Mouse (Mus musculus): ENCODE measurements around the gene Krtap19-4.

DNA sequence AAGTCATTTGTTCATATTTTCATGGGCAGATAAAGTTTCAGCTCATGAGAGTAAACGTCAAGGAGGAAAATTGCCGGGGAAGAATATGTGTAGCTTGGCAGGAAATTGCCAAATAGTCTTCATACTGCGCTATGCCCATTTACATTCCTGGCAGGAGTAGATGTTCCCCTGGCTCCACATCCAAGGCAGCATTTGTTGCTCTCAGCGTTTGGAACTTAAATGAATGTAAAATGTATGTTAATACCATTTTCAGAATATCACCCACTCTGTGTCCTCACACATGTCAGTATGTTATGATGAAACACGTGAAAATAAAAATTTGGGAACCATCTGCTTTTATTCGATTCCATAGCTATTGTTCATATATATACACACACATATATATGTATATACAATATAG is 2.0 kb upstream of the Krtap19-4 start:
- TF ChIP-seq CTCF (IDR thresholded peaks at IDR 0.05; ENCODE audit: low read depth, low read length) (no peak), POLR2A (IDR thresholded peaks at IDR 0.05; ENCODE audit: borderline replicate concordance, low read depth, low read length) (no peak)
